Mouse (Mus musculus): Measurements from ENCODE around the gene Lbhd1. TPM values are rescaled to one million over a fixed set of nuclear protein-coding genes. Genes with fewer than 3 reads are reported as not detected.
"Not testable (repeated sequence)": the region's sequence is repeated elsewhere in the genome, so short reads cannot be mapped to it uniquely, and the experiment has no call there.

The Lbhd1 gene
- polyA plus RNA-seq, 1 experiment from 2014 or later = 61.5 TPM

- Histone ChIP-seq H3K9me3 (replicated peaks) (no peaks in the 10 kb centered on the region), H3K36me3 (peaks cover 42% of the 10 kb centered on the region), H3K27ac (ENCODE audit: poor library complexity, severe bottlenecking) (no peak overlapping the region), H3K4me2 (no peak overlapping the region), H3K4me3 (no peak overlapping the region), H3K9ac (no peak overlapping the region), H3K27me3 (replicated peaks) (no peaks in the 10 kb centered on the region), H3K4me1 (replicated peaks) (peaks cover 19% of the 10 kb centered on the region)
- WGBS = 91% methylated on average over 7 of the region's 7 CpGs
- no peak for ATAC-seq (ENCODE audit: insufficient number of reproducible peaks, low FRiP score)
Observed at GRCm38 (mm10) chr19:8875031-8875430, 8.5 kb upstream of the Lbhd1 start.

GRCm38 (mm10) chr19:8880311-8881033 is 3.1 kb upstream of the Lbhd1 start, which contains the start of gene Uqcc3:
Uqcc3 (minus strand) TSS chr19:8880923.
- Histone ChIP-seq H3K4me3 (peak within 1 kb of the TSS; percentile 92), H3K27ac (ENCODE audit: poor library complexity, severe bottlenecking) (peak within 1 kb of the TSS; percentile 86), H3K9ac (peak within 1 kb of the TSS; percentile 95), H3K27me3 (replicated peaks) (no peaks in the 10 kb centered on the region), H3K36me3 (peaks cover 18% of the 10 kb centered on the region), H3K4me1 (replicated peaks) (peaks cover 10% of the 10 kb centered on the region), H3K9me3 (replicated peaks) (no peaks in the 10 kb centered on the region), H3K4me2 (peak within 1 kb of the TSS; percentile 87)
- ATAC-seq (ENCODE audit: insufficient number of reproducible peaks, low FRiP score) = peak; percentile 97
- under 1% methylated on average over 42 of the region's 42 CpGs for WGBS

GRCm38 (mm10) chr19:8881034-8881392 is 2.5 kb upstream of the Lbhd1 start:
- Histone ChIP-seq H3K27me3 (replicated peaks) (no peaks in the 10 kb centered on the region), H3K4me2 (peak overlapping the region; percentile 87), H3K9me3 (replicated peaks) (no peaks in the 10 kb centered on the region), H3K36me3 (peaks cover 12% of the 10 kb centered on the region), H3K4me1 (replicated peaks) (peaks cover 10% of the 10 kb centered on the region), H3K9ac (peak overlapping the region; percentile 95), H3K27ac (ENCODE audit: poor library complexity, severe bottlenecking) (no peak overlapping the region; the same call in 1 of the 2 replicates), H3K4me3 (peak overlapping the region; percentile 92)
- whole genome bisulfite sequencing = 21% methylated on average over 3 of the region's 3 CpGs
- no peak for ATAC-seq (ENCODE audit: insufficient number of reproducible peaks, low FRiP score)

GRCm38 (mm10) chr19:8886916-8887584 is 3.5 kb downstream of the Lbhd1 start:
- Histone ChIP-seq H3K27ac (ENCODE audit: poor library complexity, severe bottlenecking) (no peak overlapping the region), H3K4me2 (peak overlapping the region; percentile 72), H3K9me3 (replicated peaks) (no peaks in the 10 kb centered on the region), H3K9ac (no peak overlapping the region), H3K27me3 (replicated peaks) (no peaks in the 10 kb centered on the region), H3K4me1 (replicated peaks) (peaks cover 16% of the 10 kb centered on the region), H3K4me3 (no peak overlapping the region), H3K36me3 (peaks cover 14% of the 10 kb centered on the region)
- 46% methylated on average over 1 of the region's 1 CpGs for WGBS
- no peak for ATAC-seq (ENCODE audit: insufficient number of reproducible peaks, low FRiP score)

- H3K9ac ChIP-seq = peak overlapping the region; percentile 89
- ATAC-seq (ENCODE audit: insufficient number of reproducible peaks, low FRiP score) = no peak
- no peaks in the 10 kb centered on the region for H3K9me3 ChIP-seq (replicated peaks)
- H3K4me1 ChIP-seq (replicated peaks) = peaks cover 16% of the 10 kb centered on the region
- WGBS = 16% methylated on average over 19 of the region's 19 CpGs
- H3K36me3 ChIP-seq = peaks cover 14% of the 10 kb centered on the region
- H3K27me3 ChIP-seq (replicated peaks) = no peaks in the 10 kb centered on the region
- H3K27ac ChIP-seq (ENCODE audit: poor library complexity, severe bottlenecking) = peak overlapping the region; percentile 82
- peak overlapping the region; percentile 72 for H3K4me2 ChIP-seq
- H3K4me3 ChIP-seq = peak overlapping the region; percentile 73
Observed at GRCm38 (mm10) chr19:8887585-8888463, 4.3 kb downstream of the Lbhd1 start.

GRCm38 (mm10) chr19:8888511-8889385 is 5.2 kb downstream of the Lbhd1 start, which contains the start of the genes 1810009A15Rik and Gm49416:
1810009A15Rik (plus strand) TSS chr19:8888853.
Gm49416 (plus strand) TSS chr19:8888926.
- WGBS = under 1% methylated on average over 58 of the region's 58 CpGs
- Histone ChIP-seq H3K27ac (ENCODE audit: poor library complexity, severe bottlenecking) (peak within 1 kb of the TSS; percentile 84), H3K4me2 (peak within 1 kb of the TSS; percentile 72), H3K27me3 (replicated peaks) (no peaks in the 10 kb centered on the region), H3K36me3 (peaks cover 14% of the 10 kb centered on the region), H3K9me3 (replicated peaks) (no peaks in the 10 kb centered on the region), H3K4me1 (replicated peaks) (peaks cover 20% of the 10 kb centered on the region), H3K9ac (peak within 1 kb of the TSS; percentile 89), H3K4me3 (peak within 1 kb of the TSS; percentile 73)
- peak; percentile 95 for ATAC-seq (ENCODE audit: insufficient number of reproducible peaks, low FRiP score)

GRCm38 (mm10) chr19:8892829-8893766 is 9.6 kb downstream of the Lbhd1 start, which contains the start of gene Ints5:
Ints5 (plus strand) TSS chr19:8893005.
- 1% methylated on average over 54 of the region's 54 CpGs for WGBS
- H3K27ac ChIP-seq (ENCODE audit: poor library complexity, severe bottlenecking) = peak within 1 kb of the TSS; percentile 84
- peak within 1 kb of the TSS; percentile 89 for H3K9ac ChIP-seq
- ATAC-seq (ENCODE audit: insufficient number of reproducible peaks, low FRiP score) = peak; percentile 69
- no peaks in the 10 kb centered on the region for H3K9me3 ChIP-seq (replicated peaks)
- H3K4me2 ChIP-seq = peak within 1 kb of the TSS; percentile 79
- no peaks in the 10 kb centered on the region for H3K27me3 ChIP-seq (replicated peaks)
- H3K4me1 ChIP-seq (replicated peaks) = peaks cover 30% of the 10 kb centered on the region
- H3K36me3 ChIP-seq = peaks cover 41% of the 10 kb centered on the region
- H3K4me3 ChIP-seq = peak within 1 kb of the TSS; percentile 96

- 91% methylated on average over 9 of the region's 9 CpGs for WGBS
- Histone ChIP-seq H3K4me2 (no peak overlapping the region), H3K4me1 (replicated peaks) (peaks cover 38% of the 10 kb centered on the region), H3K27ac (ENCODE audit: poor library complexity, severe bottlenecking) (no peak overlapping the region), H3K9ac (peak overlapping the region; percentile 45), H3K9me3 (replicated peaks) (no peaks in the 10 kb centered on the region), H3K4me3 (no peak overlapping the region), H3K27me3 (replicated peaks) (no peaks in the 10 kb centered on the region), H3K36me3 (peaks cover 37% of the 10 kb centered on the region)
- no peak for ATAC-seq (ENCODE audit: insufficient number of reproducible peaks, low FRiP score)
Observed at GRCm38 (mm10) chr19:8895397-8895960, 11.9 kb downstream of the Lbhd1 start.

- WGBS = 92% methylated on average over 5 of the region's 5 CpGs
- ATAC-seq (ENCODE audit: insufficient number of reproducible peaks, low FRiP score); H3K9me3 ChIP-seq (replicated peaks); H3K4me3 ChIP-seq; H3K27me3 ChIP-seq (replicated peaks); H3K4me2 ChIP-seq; H3K27ac ChIP-seq (ENCODE audit: poor library complexity, severe bottlenecking): not testable (repeated sequence)
- H3K36me3 ChIP-seq = peaks cover 34% of the 10 kb centered on the region
- peak overlapping the region; percentile 38 for H3K9ac ChIP-seq
- H3K4me1 ChIP-seq (replicated peaks) = peaks cover 38% of the 10 kb centered on the region
Observed at GRCm38 (mm10) chr19:8896231-8896630, 12.7 kb downstream of the Lbhd1 start.
